Mouse (Mus musculus) limb, embryonic 14.5 days (tissue): ENCODE results near the gene Tmem163. TPM values are rescaled to one million over a fixed set of nuclear protein-coding genes. Genes with fewer than 3 reads are reported as not detected.

Experiments
- ATAC-seq: fragments of 200-750 bp; cut with Nextera tagmentation; 2 replicates; pipeline ENCODE4 v1.8.0; 2017; ENCODE audit warnings: low read depth, moderate number of reproducible peaks, moderate TSS enrichment; ENCODE audit not compliant: low FRiP score
- DNase-seq: peaks from one replicate; pipeline ENCODE4 v3.0.0-alpha.2; 2015; ENCODE audit warnings: low spot score
- H3K27ac ChIP-seq: fragments of 300-500 bp; sonication (generic); replicated peaks from 2 replicates; pipeline ENCODE4 v1.5.1; 2014; ENCODE audit warnings: low read depth, mild to moderate bottlenecking, low read length, moderate library complexity, mixed read lengths
- H3K27me3 ChIP-seq: fragments of 300-500 bp; sonication (generic); 2 replicates; pipeline ENCODE4 v1.6.1; 2014; ENCODE audit warnings: low read length, mixed read lengths; ENCODE audit not compliant: control insufficient read depth, insufficient read depth
- H3K36me3 ChIP-seq: fragments of 300-500 bp; sonication (generic); 2 replicates; pipeline ENCODE4 v1.6.1; 2014; ENCODE audit warnings: mild to moderate bottlenecking, low read length, moderate library complexity, mixed read lengths; ENCODE audit not compliant: control insufficient read depth, insufficient read depth
- H3K4me1 ChIP-seq: fragments of 300-500 bp; sonication (generic); 2 replicates; pipeline ENCODE4 v1.6.1; 2014; ENCODE audit warnings: antibody characterized with exemption, low read length, mixed read lengths; ENCODE audit not compliant: control insufficient read depth, insufficient read depth
- H3K4me2 ChIP-seq: fragments of 300-500 bp; sonication (generic); replicated peaks from 2 replicates; pipeline ENCODE4 v1.6.1; 2014; ENCODE audit warnings: low read depth, mild to moderate bottlenecking, low read length, moderate library complexity; ENCODE audit not compliant: severe bottlenecking
- H3K4me3 ChIP-seq: fragments of 300-500 bp; sonication (generic); replicated peaks from 2 replicates; pipeline ENCODE4 v1.5.1; 2014; ENCODE audit warnings: low read length
- H3K9ac ChIP-seq: fragments of 300-500 bp; sonication (generic); 2 replicates; pipeline ENCODE4 v1.6.1; 2014; ENCODE audit warnings: mild to moderate bottlenecking, low read depth, low read length, moderate library complexity; ENCODE audit not compliant: severe bottlenecking
- H3K9me3 ChIP-seq: fragments of 300-500 bp; sonication (generic); 2 replicates; pipeline ENCODE4 v1.6.1; 2016; ENCODE audit warnings: low read length; ENCODE audit not compliant: control insufficient read depth
- POLR2A ChIP-seq: fragments of 200-500 bp; IDR thresholded peaks from 2 replicates; pipeline ENCODE4 v1.8.0; 2012; ENCODE audit warnings: inconsistent platforms, mild to moderate bottlenecking, moderate library complexity, borderline replicate concordance; ENCODE audit not compliant: insufficient read depth, insufficient read length; ENCODE audit errors: extremely low read depth
- WGBS: fragments of 180-500 bp; shearing (Covaris S2); extraction: QIAGEN DNeasy Blood & Tissue Kit; methylation state at CpG from one replicate; pipeline ENCODE4 v1.1.7; 2014; 5-methylcytosine and 5-hydroxymethylcytosine counted together
- polyA plus RNA-seq, 2 experiments: library from polyadenylated mRNA; depleted of rRNA in 1 of 2; stranded (reverse) in 1 of 2; unstranded in 1 of 2; fragments of >200 nt; fragmentation: Nextera tagmentation in 1 of 2; extraction: Ambion mirVana in 1 of 2; gene quantifications; 2 replicates each; pipeline versions ENCODE4 v1.2.1 to v1.2.3; 2012 to 2014

The Tmem163 gene
- polyA plus RNA-seq, 2 experiments, result 1.7 to 2.6 TPM

- TF ChIP-seq POLR2A, result no peak
- H3K9ac ChIP-seq, result no peak overlapping the region
- no peak for ATAC-seq
- no peak overlapping the region for H3K4me2 ChIP-seq
- no peaks in the 10 kb centered on the region for H3K4me1 ChIP-seq
- H3K9me3 ChIP-seq, result no peaks in the 10 kb centered on the region
- H3K27ac ChIP-seq, result no peak overlapping the region
- no peaks in the 10 kb centered on the region for H3K27me3 ChIP-seq
- DNase-seq, result no peak
- no peaks in the 10 kb centered on the region for H3K36me3 ChIP-seq
- no peak overlapping the region for H3K4me3 ChIP-seq
- whole genome bisulfite sequencing, result 53% methylated on average over 8 of the region's 8 CpGs
These were observed 12.1 kb downstream of the Tmem163 start for GRCm38 (mm10) chr1:127667110-127667860.

GRCm38 (mm10) chr1:127666221-127666620 lies 13.1 kb downstream of the Tmem163 start:
- no peak for TF ChIP-seq POLR2A
- ATAC-seq, result no peak
- H3K9ac ChIP-seq, result no peak overlapping the region
- H3K9me3 ChIP-seq, result no peaks in the 10 kb centered on the region
- H3K4me2 ChIP-seq, result no peak overlapping the region
- 65% methylated on average over 6 of the region's 6 CpGs for WGBS
- no peak overlapping the region for H3K4me3 ChIP-seq
- no peak for DNase-seq
- H3K27me3 ChIP-seq, result no peaks in the 10 kb centered on the region
- no peaks in the 10 kb centered on the region for H3K36me3 ChIP-seq
- H3K27ac ChIP-seq, result no peak overlapping the region
- no peaks in the 10 kb centered on the region for H3K4me1 ChIP-seq

DNA sequence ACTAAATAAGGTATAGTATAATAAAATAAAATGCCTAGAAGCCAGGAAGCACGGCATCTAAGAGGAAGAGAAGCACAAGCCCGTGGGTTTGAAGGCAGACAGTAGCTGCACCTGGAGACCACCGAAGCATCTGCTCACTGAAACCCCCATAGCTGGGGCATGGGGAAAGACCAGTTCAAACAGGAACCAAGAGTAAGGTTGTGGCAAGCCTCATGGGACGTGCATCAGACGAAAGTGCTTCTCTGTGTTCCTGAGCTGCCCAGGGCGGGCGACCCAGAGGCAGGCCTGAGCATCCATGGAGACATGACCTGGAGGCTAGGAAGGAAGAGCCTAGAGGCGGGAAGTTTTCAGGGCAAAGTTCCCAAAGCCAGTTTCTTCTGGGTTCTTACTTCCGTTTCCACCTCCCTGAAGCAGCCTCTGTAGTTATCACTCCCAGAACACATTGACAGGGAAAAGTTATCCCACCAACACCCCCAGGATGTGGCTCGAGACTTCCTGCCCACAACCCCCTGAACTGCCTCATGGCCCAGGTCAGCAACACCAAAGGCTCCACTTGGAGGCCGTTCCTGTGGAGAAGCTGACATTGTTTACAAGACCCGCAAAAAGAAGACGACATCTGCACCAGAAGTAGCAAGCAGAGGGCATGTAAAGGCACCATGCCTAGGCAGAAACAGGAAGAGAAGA lies 16.8 kb downstream of the Tmem163 start:
- no peak overlapping the region for H3K4me3 ChIP-seq
- H3K4me2 ChIP-seq, result no peak overlapping the region
- DNase-seq (no peak), ATAC-seq (no peak)
- H3K27me3 ChIP-seq, result no peaks in the 10 kb centered on the region
- H3K36me3 ChIP-seq, result no peaks in the 10 kb centered on the region
- no peaks in the 10 kb centered on the region for H3K4me1 ChIP-seq
- WGBS, result 67% methylated on average over 13 of the region's 13 CpGs
- H3K27ac ChIP-seq, result no peak overlapping the region
- H3K9me3 ChIP-seq, result no peaks in the 10 kb centered on the region
- no peak overlapping the region for H3K9ac ChIP-seq
- no peak for TF ChIP-seq POLR2A

- WGBS, result 38% methylated on average over 13 of the region's 13 CpGs
- H3K36me3 ChIP-seq, result no peaks in the 10 kb centered on the region
- H3K4me3 ChIP-seq, result no peak overlapping the region
- no peaks in the 10 kb centered on the region for H3K9me3 ChIP-seq
- TF ChIP-seq POLR2A, result no peak
- ATAC-seq, result 0 out of 2 replicates have a peak, but pooled peaks have one; percentile 30
- no peak for DNase-seq
- H3K27ac ChIP-seq, result no peak overlapping the region
- H3K27me3 ChIP-seq, result no peaks in the 10 kb centered on the region
- H3K9ac ChIP-seq, result 0 out of 2 replicates have a peak overlapping the region, but pooled peaks have one; percentile 21
- no peak overlapping the region for H3K4me2 ChIP-seq
- H3K4me1 ChIP-seq, result no peaks in the 10 kb centered on the region
These were observed 18.0 kb downstream of the Tmem163 start for GRCm38 (mm10) chr1:127661118-127662012.

DNA sequence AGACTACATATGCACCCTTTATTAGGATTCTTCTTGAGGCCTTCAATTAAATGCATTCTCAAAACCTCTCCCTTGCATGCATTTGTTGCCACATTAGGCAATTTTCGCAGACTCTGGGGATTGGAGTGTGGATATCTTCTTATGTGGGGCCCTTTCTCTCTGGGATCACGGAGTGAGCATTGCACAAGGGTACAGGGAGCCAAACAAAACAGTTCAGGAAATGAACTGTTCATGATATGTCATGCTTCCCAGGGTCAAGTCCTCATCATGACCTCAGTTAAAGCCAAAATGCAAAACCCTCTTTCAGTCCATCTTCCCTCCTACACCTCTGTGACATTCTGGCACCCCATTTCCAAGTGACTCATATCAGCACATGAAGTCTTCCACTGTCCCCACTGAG lies 27.8 kb downstream of the Tmem163 start:
- no peaks in the 10 kb centered on the region for H3K36me3 ChIP-seq
- H3K4me1 ChIP-seq, result no peaks in the 10 kb centered on the region
- WGBS, result 84% methylated on average over 2 of the region's 2 CpGs
- H3K4me3 ChIP-seq, result no peak overlapping the region
- TF ChIP-seq POLR2A, result no peak
- no peaks in the 10 kb centered on the region for H3K27me3 ChIP-seq
- no peak overlapping the region for H3K4me2 ChIP-seq
- no peak overlapping the region for H3K9ac ChIP-seq
- no peak for DNase-seq
- ATAC-seq, result no peak
- no peaks in the 10 kb centered on the region for H3K9me3 ChIP-seq
- H3K27ac ChIP-seq, result no peak overlapping the region
